Mouse (Mus musculus): ENCODE measurements around the gene Rps18.

- TF ChIP-seq E2F4 (IDR thresholded peaks at IDR 0.05; ENCODE audit: borderline replicate concordance, low read depth, low read length) = no peak
- TF ChIP-seq CTCF (IDR thresholded peaks at IDR 0.05 in 2 of 3, conservative IDR thresholded peaks at IDR 0.05 in 1 of 3; ENCODE audit: control insufficient read depth in 1 of 3, insufficient read depth in 1 of 3, low read depth in 2 of 3, low read length in 3 of 3, poor library complexity in 1 of 3, severe bottlenecking in 1 of 3) = peak; percentile 11 to 37 (median 16); a peak in 2 of 6 replicates
- no peak for TF ChIP-seq UBTF (IDR thresholded peaks at IDR 0.05; ENCODE audit: borderline replicate concordance, insufficient read depth, low read depth, low read length)
- TF ChIP-seq MXI1 (IDR thresholded peaks at IDR 0.05; ENCODE audit: low read depth, low read length) = no peak
- no peak for TF ChIP-seq ZMIZ1 (IDR thresholded peaks at IDR 0.05; ENCODE audit: low read depth, low read length)
- no peak for TF ChIP-seq CHD2 (IDR thresholded peaks at IDR 0.05; ENCODE audit: low read length)
- no peak for TF ChIP-seq SMC3 (IDR thresholded peaks at IDR 0.05; ENCODE audit: low read depth, low read length)
These were observed 13.6 kb upstream of the Rps18 start for GRCm38 (mm10) chr17:33969394-33969793.

Data from MEL (cell line).